Mouse (Mus musculus): Measurements from ENCODE around the gene Mdp1. TPM values are rescaled to one million over a fixed set of nuclear protein-coding genes. Genes with fewer than 3 reads are reported as not detected.
A peak's percentile ranks its signal among the peaks of the same experiment; 100 is the strongest.

The Mdp1 gene
- total and polyA plus RNA-seq, 2 experiments: 9.8 to 10.3 TPM

DNA sequence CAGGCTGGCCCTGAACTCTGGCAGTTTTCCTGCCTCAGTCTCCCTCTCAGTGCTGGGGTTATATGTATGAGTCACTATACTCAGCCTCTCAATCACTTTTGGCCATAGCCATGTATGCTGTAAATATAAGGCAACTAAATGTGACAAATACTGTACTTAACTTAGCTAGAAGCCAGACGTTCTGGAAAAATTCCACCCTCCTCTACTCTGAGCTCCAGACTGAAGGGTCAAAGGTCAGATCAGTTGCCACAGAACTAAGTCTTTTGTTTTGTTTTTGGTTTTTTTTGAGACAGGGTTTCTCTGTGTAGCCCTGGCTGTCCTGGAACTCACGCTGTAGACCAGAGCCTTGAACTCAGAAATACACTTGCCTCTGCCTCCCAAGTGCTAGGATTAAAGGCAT is 44.4 kb downstream of the Mdp1 start:
- Histone ChIP-seq H3K27ac (replicated peaks; ENCODE audit: insufficient read depth, low read depth, low read length) (no peak overlapping the region; the same call in 1 of the 2 replicates), H3K9ac (ENCODE audit: low read depth, low read length) (no peak overlapping the region), H3K27me3 (ENCODE audit: control insufficient read depth, insufficient read depth, low read length) (no peaks in the 10 kb centered on the region), H3K79me2 (ENCODE audit: control insufficient read depth, insufficient read depth, low read length) (no peaks in the 10 kb centered on the region), H3K36me3 (ENCODE audit: control insufficient read depth, insufficient read depth, low read length) (no peaks in the 10 kb centered on the region), H3K4me1 (ENCODE audit: control insufficient read depth, insufficient read depth, low read length) (peaks cover 3% of the 10 kb centered on the region; the same call in 1 of the 2 replicates), H3K4me3 (ENCODE audit: insufficient read depth, low read depth, low read length) (no peak overlapping the region)
- DNase-seq (ENCODE audit: extremely low read depth, low read depth, low spot score): peak; percentile 81
- no peak for TF ChIP-seq CTCF (IDR thresholded peaks at IDR 0.05; ENCODE audit: low read depth, low read length)
- TF ChIP-seq POLR2A (IDR thresholded peaks at IDR 0.05; ENCODE audit: extremely low read depth, insufficient read depth, low read length): no peak
- 21% methylated on average over 2 of the region's 2 CpGs for WGBS

- Histone ChIP-seq H3K4me1 (ENCODE audit: control insufficient read depth, insufficient read depth, low read length) (peaks cover 3% of the 10 kb centered on the region; the same call in 1 of the 2 replicates), H3K27ac (replicated peaks; ENCODE audit: insufficient read depth, low read depth, low read length) (no peak overlapping the region), H3K4me3 (ENCODE audit: insufficient read depth, low read depth, low read length) (no peak overlapping the region), H3K27me3 (ENCODE audit: control insufficient read depth, insufficient read depth, low read length) (no peaks in the 10 kb centered on the region), H3K36me3 (ENCODE audit: control insufficient read depth, insufficient read depth, low read length) (peaks cover under 1% of the 10 kb centered on the region; the same call in 1 of the 2 replicates), H3K79me2 (ENCODE audit: control insufficient read depth, insufficient read depth, low read length) (no peaks in the 10 kb centered on the region), H3K9ac (ENCODE audit: low read depth, low read length) (no peak overlapping the region)
- TF ChIP-seq CTCF (IDR thresholded peaks at IDR 0.05; ENCODE audit: low read depth, low read length) (no peak), POLR2A (IDR thresholded peaks at IDR 0.05; ENCODE audit: extremely low read depth, insufficient read depth, low read length) (no peak)
- no peak for DNase-seq (ENCODE audit: extremely low read depth, low read depth, low spot score)
- 95% methylated on average over 7 of the region's 7 CpGs for WGBS
Measured at GRCm38 (mm10) chr14:55614565-55615178, 45.6 kb downstream of the Mdp1 start.

GRCm38 (mm10) chr14:55613346-55613745 is 47.0 kb downstream of the Mdp1 start:
- DNase-seq (ENCODE audit: extremely low read depth, low read depth, low spot score): no peak
- 71% methylated on average over 6 of the region's 6 CpGs for WGBS
- H3K27me3 ChIP-seq (ENCODE audit: control insufficient read depth, insufficient read depth, low read length): no peaks in the 10 kb centered on the region
- no peak for TF ChIP-seq CTCF (IDR thresholded peaks at IDR 0.05; ENCODE audit: low read depth, low read length)
- TF ChIP-seq POLR2A (IDR thresholded peaks at IDR 0.05; ENCODE audit: extremely low read depth, insufficient read depth, low read length): no peak
- peaks cover 3% of the 10 kb centered on the region; the same call in 1 of the 2 replicates for H3K4me1 ChIP-seq (ENCODE audit: control insufficient read depth, insufficient read depth, low read length)
- H3K4me3 ChIP-seq (ENCODE audit: insufficient read depth, low read depth, low read length): no peak overlapping the region
- H3K79me2 ChIP-seq (ENCODE audit: control insufficient read depth, insufficient read depth, low read length): no peaks in the 10 kb centered on the region
- H3K36me3 ChIP-seq (ENCODE audit: control insufficient read depth, insufficient read depth, low read length): peaks cover 12% of the 10 kb centered on the region
- H3K27ac ChIP-seq (replicated peaks; ENCODE audit: insufficient read depth, low read depth, low read length): no peak overlapping the region
- no peak overlapping the region for H3K9ac ChIP-seq (ENCODE audit: low read depth, low read length)

DNA sequence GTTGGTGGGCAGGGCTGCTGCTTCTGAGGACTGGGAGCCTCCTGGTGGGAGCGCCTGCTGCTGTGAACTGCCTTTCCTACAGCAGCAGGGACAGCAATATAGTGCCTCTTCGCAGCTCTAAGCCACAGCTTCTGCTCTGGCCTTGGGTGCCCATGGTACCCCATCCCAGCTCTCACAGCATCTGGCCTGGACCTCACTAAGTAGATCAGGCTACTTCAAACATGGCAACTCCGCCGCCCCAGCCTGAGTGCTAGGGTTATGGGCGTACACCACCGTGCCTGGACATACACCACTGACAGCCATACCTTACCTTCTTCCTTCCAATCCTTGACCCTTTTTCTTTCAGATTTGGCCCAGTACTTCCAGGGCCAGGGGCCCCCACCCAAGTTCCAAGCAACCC is 52.0 kb downstream of the Mdp1 start:
- no peak for DNase-seq (ENCODE audit: extremely low read depth, low read depth, low spot score)
- H3K36me3 ChIP-seq (ENCODE audit: control insufficient read depth, insufficient read depth, low read length): peaks cover 35% of the 10 kb centered on the region
- peaks cover 14% of the 10 kb centered on the region for H3K4me1 ChIP-seq (ENCODE audit: control insufficient read depth, insufficient read depth, low read length)
- H3K27me3 ChIP-seq (ENCODE audit: control insufficient read depth, insufficient read depth, low read length): no peaks in the 10 kb centered on the region
- no peak overlapping the region for H3K4me3 ChIP-seq (ENCODE audit: insufficient read depth, low read depth, low read length)
- no peak overlapping the region for H3K27ac ChIP-seq (replicated peaks; ENCODE audit: insufficient read depth, low read depth, low read length)
- TF ChIP-seq CTCF (IDR thresholded peaks at IDR 0.05; ENCODE audit: low read depth, low read length) (no peak), POLR2A (IDR thresholded peaks at IDR 0.05; ENCODE audit: extremely low read depth, insufficient read depth, low read length) (no peak)
- H3K79me2 ChIP-seq (ENCODE audit: control insufficient read depth, insufficient read depth, low read length): no peaks in the 10 kb centered on the region; the same call in 1 of the 2 replicates
- 98% methylated on average over 6 of the region's 6 CpGs for WGBS
- H3K9ac ChIP-seq (ENCODE audit: low read depth, low read length): no peak overlapping the region

Other genes starting within 250 kb of the Mdp1 start
Only the 30 nearest of the 35 such genes appear.
- 0.09 and 0.13 TPM in 2 replicates for gene Carmil3, start 169.9 kb downstream of the Mdp1 start, total RNA-seq (2014; rRNA removed)
- gene Carmil3, start 169.9 kb downstream of the Mdp1 start, polyA plus RNA-seq (2012; rRNA removed): 0.29 and 0.36 TPM in 2 replicates
- gene Cpne6, start 150.1 kb downstream of the Mdp1 start, total RNA-seq (2014; rRNA removed): not detected in 2 replicates
- not detected in 2 replicates for gene Cpne6, start 150.1 kb downstream of the Mdp1 start, polyA plus RNA-seq (2012; rRNA removed)
- gene Nrl, start 135.5 kb downstream of the Mdp1 start, total RNA-seq (2014; rRNA removed): not detected in 2 replicates
- gene Nrl, start 135.5 kb downstream of the Mdp1 start, polyA plus RNA-seq (2012; rRNA removed): not detected in 2 replicates
- 1.2 and 3.2 TPM in 2 replicates for gene Pck2, start 120.2 kb downstream of the Mdp1 start, total RNA-seq (2014; rRNA removed)
- 2.4 and 7.3 TPM in 2 replicates for gene Pck2, start 120.2 kb downstream of the Mdp1 start, polyA plus RNA-seq (2012; rRNA removed)
- 305 and 330 TPM in 2 replicates for gene Dcaf11, start 100.5 kb downstream of the Mdp1 start, total RNA-seq (2014; rRNA removed)
- 263 and 363 TPM in 2 replicates for gene Dcaf11, start 100.5 kb downstream of the Mdp1 start, polyA plus RNA-seq (2012; rRNA removed)
- not detected in 2 replicates for gene A730061H03Rik, start 100.1 kb downstream of the Mdp1 start, total RNA-seq (2014; rRNA removed)
- 0.42 and 0.62 TPM in 2 replicates for gene A730061H03Rik, start 100.1 kb downstream of the Mdp1 start, polyA plus RNA-seq (2012; rRNA removed)
- gene Fitm1, start 84.9 kb downstream of the Mdp1 start, total RNA-seq (2014; rRNA removed): 3.8 and 7.5 TPM in 2 replicates
- 45.7 and 60.2 TPM in 2 replicates for gene Fitm1, start 84.9 kb downstream of the Mdp1 start, polyA plus RNA-seq (2012; rRNA removed)
- 78.5 and 94.2 TPM in 2 replicates for gene Psme1, start 82.4 kb downstream of the Mdp1 start, total RNA-seq (2014; rRNA removed)
- gene Psme1, start 82.4 kb downstream of the Mdp1 start, polyA plus RNA-seq (2012; rRNA removed): 46.9 and 59.9 TPM in 2 replicates
- gene Emc9, start 75.2 kb downstream of the Mdp1 start, total RNA-seq (2014; rRNA removed): 32.7 and 36.1 TPM in 2 replicates
- 46.8 and 57.2 TPM in 2 replicates for gene Emc9, start 75.2 kb downstream of the Mdp1 start, polyA plus RNA-seq (2012; rRNA removed)
- 110 and 142 TPM in 2 replicates for gene Psme2, start 69.4 kb downstream of the Mdp1 start, total RNA-seq (2014; rRNA removed)
- gene Psme2, start 69.4 kb downstream of the Mdp1 start, polyA plus RNA-seq (2012; rRNA removed): 55.9 and 56.9 TPM in 2 replicates
- gene Rnf31, start 68.8 kb downstream of the Mdp1 start, total RNA-seq (2014; rRNA removed): 4.9 and 8.0 TPM in 2 replicates
- 15.4 and 20.4 TPM in 2 replicates for gene Rnf31, start 68.8 kb downstream of the Mdp1 start, polyA plus RNA-seq (2012; rRNA removed)
- 21.1 and 24.2 TPM in 2 replicates for gene Irf9, start 56.9 kb downstream of the Mdp1 start, total RNA-seq (2014; rRNA removed)
- gene Irf9, start 56.9 kb downstream of the Mdp1 start, polyA plus RNA-seq (2012; rRNA removed): 36.8 and 45.0 TPM in 2 replicates
- gene Rec8, start 42.5 kb downstream of the Mdp1 start, total RNA-seq (2014; rRNA removed): 0.34 and 0.46 TPM in 2 replicates
- gene Rec8, start 42.5 kb downstream of the Mdp1 start, polyA plus RNA-seq (2012; rRNA removed): 0.54 and 2.3 TPM in 2 replicates
- gene Ipo4, start 24.6 kb downstream of the Mdp1 start, total RNA-seq (2014; rRNA removed): 16.8 and 32.6 TPM in 2 replicates
- 42.0 and 53.0 TPM in 2 replicates for gene Ipo4, start 24.6 kb downstream of the Mdp1 start, polyA plus RNA-seq (2012; rRNA removed)
- gene Gm49378, start 22.6 kb downstream of the Mdp1 start, total RNA-seq (2014; rRNA removed): 1.1 and 2.1 TPM in 2 replicates
- gene Gm49378, start 22.6 kb downstream of the Mdp1 start, polyA plus RNA-seq (2012; rRNA removed): 7.0 and 7.9 TPM in 2 replicates
- 46.5 and 62.0 TPM in 2 replicates for gene Tm9sf1, start 16.7 kb downstream of the Mdp1 start, total RNA-seq (2014; rRNA removed)
- gene Tm9sf1, start 16.7 kb downstream of the Mdp1 start, polyA plus RNA-seq (2012; rRNA removed): 66.3 and 70.4 TPM in 2 replicates
- 0.09 and 0.47 TPM in 2 replicates for gene Tssk4, start 10.3 kb downstream of the Mdp1 start, total RNA-seq (2014; rRNA removed)
- 0.18 and 0.24 TPM in 2 replicates for gene Tssk4, start 10.3 kb downstream of the Mdp1 start, polyA plus RNA-seq (2012; rRNA removed)
- gene Gmpr2, start 11.4 kb upstream of the Mdp1 start, total RNA-seq (2014; rRNA removed): 13.1 and 14.9 TPM in 2 replicates
- 9.9 and 11.6 TPM in 2 replicates for gene Gmpr2, start 11.4 kb upstream of the Mdp1 start, polyA plus RNA-seq (2012; rRNA removed)
- gene Nedd8, start 11.6 kb upstream of the Mdp1 start, total RNA-seq (2014; rRNA removed): 94.7 and 99.4 TPM in 2 replicates
- 209 and 225 TPM in 2 replicates for gene Nedd8, start 11.6 kb upstream of the Mdp1 start, polyA plus RNA-seq (2012; rRNA removed)
- gene Tinf2, start 21.3 kb upstream of the Mdp1 start, total RNA-seq (2014; rRNA removed): 7.7 and 8.5 TPM in 2 replicates
- 8.1 and 8.2 TPM in 2 replicates for gene Tinf2, start 21.3 kb upstream of the Mdp1 start, polyA plus RNA-seq (2012; rRNA removed)
- 7.9 and 8.4 TPM in 2 replicates for gene Tgm1, start 53.4 kb upstream of the Mdp1 start, total RNA-seq (2014; rRNA removed)
- 22.8 and 24.2 TPM in 2 replicates for gene Tgm1, start 53.4 kb upstream of the Mdp1 start, polyA plus RNA-seq (2012; rRNA removed)
- gene Rabggta, start 61.8 kb upstream of the Mdp1 start, total RNA-seq (2014; rRNA removed): 28.7 and 31.5 TPM in 2 replicates
- 64.0 and 65.1 TPM in 2 replicates for gene Rabggta, start 61.8 kb upstream of the Mdp1 start, polyA plus RNA-seq (2012; rRNA removed)
- gene Dhrs1, start 85.2 kb upstream of the Mdp1 start, total RNA-seq (2014; rRNA removed): 109 and 140 TPM in 2 replicates
- gene Dhrs1, start 85.2 kb upstream of the Mdp1 start, polyA plus RNA-seq (2012; rRNA removed): 263 and 286 TPM in 2 replicates
- gene Nop9, start 85.2 kb upstream of the Mdp1 start, total RNA-seq (2014; rRNA removed): 11.0 and 13.0 TPM in 2 replicates
- 11.8 and 15.1 TPM in 2 replicates for gene Nop9, start 85.2 kb upstream of the Mdp1 start, polyA plus RNA-seq (2012; rRNA removed)
- gene Cideb, start 98.0 kb upstream of the Mdp1 start, total RNA-seq (2014; rRNA removed): 101 and 128 TPM in 2 replicates
- gene Cideb, start 98.0 kb upstream of the Mdp1 start, polyA plus RNA-seq (2012; rRNA removed): 483 and 586 TPM in 2 replicates
- 0.74 and 0.94 TPM in 2 replicates for gene Ltb4r2, start 100.9 kb upstream of the Mdp1 start, total RNA-seq (2014; rRNA removed)
- gene Ltb4r2, start 100.9 kb upstream of the Mdp1 start, polyA plus RNA-seq (2012; rRNA removed): 1.9 and 2.6 TPM in 2 replicates
- gene Ltb4r1, start 105.5 kb upstream of the Mdp1 start, total RNA-seq (2014; rRNA removed): 0.28 and 0.34 TPM in 2 replicates
- gene Ltb4r1, start 105.5 kb upstream of the Mdp1 start, polyA plus RNA-seq (2012; rRNA removed): 0.80 and 1.4 TPM in 2 replicates
- gene Adcy4, start 123.6 kb upstream of the Mdp1 start, total RNA-seq (2014; rRNA removed): 2.4 and 3.6 TPM in 2 replicates
- 3.3 and 4.5 TPM in 2 replicates for gene Adcy4, start 123.6 kb upstream of the Mdp1 start, polyA plus RNA-seq (2012; rRNA removed)
- gene Ripk3, start 128.4 kb upstream of the Mdp1 start, total RNA-seq (2014; rRNA removed): 0.94 and 1.8 TPM in 2 replicates
- 1.4 and 4.0 TPM in 2 replicates for gene Ripk3, start 128.4 kb upstream of the Mdp1 start, polyA plus RNA-seq (2012; rRNA removed)
- gene Nfatc4, start 162.6 kb upstream of the Mdp1 start, total RNA-seq (2014; rRNA removed): 0.18 and 0.60 TPM in 2 replicates
- gene Nfatc4, start 162.6 kb upstream of the Mdp1 start, polyA plus RNA-seq (2012; rRNA removed): 0.30 and 0.43 TPM in 2 replicates

All from liver, adult 2 months (tissue).